Mouse (Mus musculus): ENCODE results near the gene Axl.

Axl gene

DNA sequence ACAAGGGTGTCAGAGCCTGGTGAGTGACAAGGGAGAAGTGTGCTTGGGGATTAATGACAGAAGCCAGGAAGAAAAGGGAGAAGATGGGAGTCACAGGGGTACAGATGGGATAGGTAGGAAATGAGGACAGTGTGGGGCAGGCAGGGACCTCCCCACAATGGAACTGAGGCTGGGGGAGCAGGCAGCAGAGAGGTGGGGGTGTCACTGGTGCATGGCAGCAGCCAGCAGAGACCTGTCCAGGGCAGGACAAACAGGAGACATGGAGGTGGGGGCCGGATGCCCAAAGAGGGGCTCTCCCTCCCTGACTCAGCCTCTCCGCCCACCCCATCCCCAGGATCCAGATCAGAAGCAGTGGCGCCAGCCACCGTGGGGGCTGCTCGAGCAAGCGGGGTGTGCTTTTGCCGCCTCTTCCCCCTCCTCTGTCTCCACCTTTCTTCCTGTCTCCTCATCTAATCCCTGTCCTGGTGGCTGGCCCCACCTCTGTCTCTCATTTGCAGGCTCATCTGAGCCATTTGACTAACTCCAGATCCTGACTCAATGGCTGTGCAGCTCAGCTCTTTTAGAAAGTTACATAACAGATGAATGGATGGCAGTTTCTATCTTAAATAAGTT is 77.9 kb downstream of the Axl start:
- no peak for DNase-seq (ENCODE audit: low spot score)

DNA sequence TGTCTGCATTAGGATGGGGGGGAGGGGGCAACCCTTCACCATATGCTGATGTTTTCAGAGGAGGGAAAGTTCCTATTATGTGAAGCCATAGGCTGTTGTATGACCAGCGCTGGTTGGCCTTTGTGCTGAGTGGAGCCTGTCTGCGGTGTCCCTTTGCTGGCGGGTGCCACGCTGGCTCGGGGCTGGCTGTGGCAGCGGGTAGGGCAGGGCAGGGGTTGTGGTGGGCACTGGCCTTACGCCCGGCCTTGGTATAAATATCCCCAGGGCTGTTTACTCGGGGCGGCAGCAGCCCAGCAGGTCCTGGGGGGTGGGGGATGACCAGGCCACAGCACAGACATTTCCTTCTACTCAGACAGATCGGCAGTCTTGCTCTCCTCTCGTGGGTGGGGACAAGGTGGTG is 78.5 kb downstream of the Axl start:
- no peak for DNase-seq (ENCODE audit: low spot score)

DNA sequence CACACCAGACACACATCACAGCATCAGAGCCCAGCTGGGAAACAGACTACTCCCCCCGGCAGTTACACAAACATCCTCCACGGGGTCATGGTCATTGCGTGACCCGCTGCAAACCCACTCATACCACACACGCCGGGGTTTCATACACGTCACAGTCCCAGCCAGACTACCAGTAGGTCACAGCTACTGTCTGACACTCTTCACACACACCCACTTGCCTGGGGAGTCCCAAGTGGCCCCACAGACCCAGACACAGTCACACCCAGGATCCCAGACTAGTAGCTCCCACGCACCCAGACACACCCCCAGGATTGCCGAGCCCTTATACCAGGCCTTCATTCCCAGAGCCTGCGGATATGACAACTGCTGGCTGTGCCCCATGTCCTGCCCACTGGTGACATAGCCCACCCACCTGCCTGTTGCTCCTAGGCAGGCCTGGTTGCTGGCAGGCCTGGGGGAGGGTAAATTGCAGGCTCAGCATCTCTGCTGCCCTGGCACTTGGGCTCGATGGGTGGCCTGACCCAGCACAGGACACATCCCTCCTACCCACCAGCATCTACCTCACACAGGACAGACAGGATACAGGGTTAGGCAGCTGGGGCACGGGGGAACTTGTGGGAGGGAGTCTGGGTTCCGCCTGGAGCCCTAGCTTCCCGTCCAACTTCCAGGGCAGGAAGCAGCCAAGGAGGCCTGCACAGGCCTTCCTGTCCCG is 80.8 kb downstream of the Axl start:
- DNase-seq (ENCODE audit: low spot score), result no peak

Measured in ovary, postnatal 14 days (tissue).